Mouse (Mus musculus) kidney, adult 2 months (tissue): Measurements from ENCODE around the gene Crym.

Experiments
- CTCF ChIP-seq: fragments of 200-500 bp; conservative IDR thresholded peaks from 2 replicates; pipeline ENCODE4 v1.5.1; 2011; ENCODE audit warnings: low read depth, mild to moderate bottlenecking, control low read depth, low read length, moderate library complexity, mixed read lengths; ENCODE audit not compliant: insufficient read depth, insufficient read length
- POLR2A ChIP-seq: fragments of 200-500 bp; IDR thresholded peaks from one replicate; pipeline ENCODE4 v1.6.1; 2011; ENCODE audit warnings: low read depth, low read length, control low read depth

GRCm38 (mm10) chr7:120158121-120158613 lies 43.7 kb downstream of the Crym start:
- no peak for TF ChIP-seq CTCF
- TF ChIP-seq POLR2A = no peak
